In the genomic region with DNA sequence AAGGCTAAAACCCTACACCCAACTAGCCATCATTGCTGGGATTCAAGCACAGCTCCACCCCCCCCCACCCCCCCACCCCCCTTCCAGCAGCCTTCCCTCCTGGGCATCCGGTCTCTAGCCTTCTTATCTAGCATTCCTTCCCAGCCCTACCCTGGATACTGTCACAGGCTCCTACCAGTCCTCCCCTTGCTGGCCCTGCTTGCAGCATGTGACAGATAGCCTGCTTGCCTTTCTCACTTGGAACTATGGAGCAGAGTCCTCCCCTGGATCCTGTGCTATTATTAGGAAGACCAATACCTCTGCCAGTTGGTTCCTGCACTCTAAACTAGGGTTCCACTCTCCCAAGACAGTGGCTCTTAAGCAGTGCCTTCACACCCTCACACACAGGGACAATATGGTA, we compare ENCODE assay signal across 14 mouse cellular contexts. TPM values are rescaled to one million over a fixed set of nuclear protein-coding genes. Genes with fewer than 3 reads are reported as not detected.
DNase-seq lines count a peak whose midpoint lies in the region; ATAC-seq lines count a peak whose summit lies in the region.
"Had no signal": no experiment of that assay in that cellular context is flagged by ENCODE, and none has a peak within 500 bp of the region (broad histone marks: within the 10 kb centered on the region; RNA-seq: fewer than 3 reads in every experiment).

No protein-coding gene starts in this region.

- WGBS in liver, embryonic 16.5 days (ENCODE audit: insufficient replicate concordance): 38% methylated on average over 1 of the region's 1 CpGs
- 45% methylated on average over 1 of the region's 1 CpGs for WGBS in forebrain, embryonic 14.5 days

- H3K4me2 ChIP-seq in liver, embryonic 16.5 days (ENCODE audit: low read depth, low read length): no peak overlapping the region
- no peak overlapping the region for H3K4me2 ChIP-seq in forebrain, embryonic 14.5 days (ENCODE audit: low read length)
- H3K4me2 ChIP-seq: limb, embryonic 13.5 days had no signal

- no peaks in the 10 kb centered on the region for H3K27me3 ChIP-seq in liver, embryonic 16.5 days (ENCODE audit: control insufficient read depth, insufficient read depth, low read depth, low read length)
- H3K27me3 ChIP-seq in forebrain, embryonic 14.5 days (replicated peaks; ENCODE audit: control insufficient read depth, insufficient read depth, low read length): no peaks in the 10 kb centered on the region
- H3K27me3 ChIP-seq: limb, embryonic 13.5 days had no signal

- DNase-seq in MN1 (ENCODE audit: low spot score): peak; percentile 34
- peak; percentile 75 to 91 for DNase-seq in heart, adult 18-20 months
- peak; percentile 80 to 85 for DNase-seq in heart, postnatal 10 days
- DNase-seq in urinary bladder, postnatal 4 days (ENCODE audit: low spot score in 2 of 2): no peak
- no peak for DNase-seq in forebrain, embryonic 14.5 days (ENCODE audit: low spot score)
- no peak for DNase-seq in neural tube, embryonic 10.5 days (ENCODE audit: extremely low spot score, low spot score)
- DNase-seq in right cerebral cortex, postnatal 10 days (ENCODE audit: low spot score in 2 of 2): no peak
- DNase-seq: cerebellum, postnatal 36 days; retina, postnatal 1 day had no signal

- no peaks in the 10 kb centered on the region for H3K4me1 ChIP-seq in liver, embryonic 16.5 days (ENCODE audit: control insufficient read depth, low read depth, low read length)
- H3K4me1 ChIP-seq in forebrain, embryonic 14.5 days (ENCODE audit: control insufficient read depth, insufficient read depth, low read length): no peaks in the 10 kb centered on the region

- H3K36me3 ChIP-seq in liver, embryonic 16.5 days (ENCODE audit: control insufficient read depth, insufficient read depth): no peaks in the 10 kb centered on the region
- no peaks in the 10 kb centered on the region for H3K36me3 ChIP-seq in forebrain, embryonic 14.5 days (ENCODE audit: control insufficient read depth, insufficient read depth, low read length)
- H3K36me3 ChIP-seq: limb, embryonic 13.5 days had no signal

- intact Hi-C loops in heart, postnatal 10 days (cut with DNase I): no loop called here

- H3K9me3 ChIP-seq in liver, embryonic 16.5 days (replicated peaks; ENCODE audit: control insufficient read depth, low read length): no peaks in the 10 kb centered on the region
- no peaks in the 10 kb centered on the region for H3K9me3 ChIP-seq in forebrain, embryonic 14.5 days (replicated peaks; ENCODE audit: control insufficient read depth, low read length)
- H3K9me3 ChIP-seq: limb, embryonic 13.5 days had no signal

- H3K4me3 ChIP-seq in liver, embryonic 16.5 days (ENCODE audit: low read depth, low read length): no peak overlapping the region
- no peak overlapping the region for H3K4me3 ChIP-seq in forebrain, embryonic 14.5 days (ENCODE audit: low read depth, low read length)
- H3K4me3 ChIP-seq: limb, embryonic 13.5 days had no signal

- H3K9ac ChIP-seq in liver, embryonic 16.5 days (ENCODE audit: low read depth, low read length): no peak overlapping the region
- no peak overlapping the region for H3K9ac ChIP-seq in forebrain, embryonic 14.5 days (ENCODE audit: low read length)
- H3K9ac ChIP-seq: limb, embryonic 13.5 days had no signal

- H3K27ac ChIP-seq in liver, embryonic 16.5 days (ENCODE audit: low read length): no peak overlapping the region
- H3K27ac ChIP-seq in forebrain, embryonic 14.5 days (ENCODE audit: low read depth, low read length): no peak overlapping the region
- H3K27ac ChIP-seq: kidney, postnatal 0 days; limb, embryonic 13.5 days had no signal

- 0 out of 2 replicates have a peak, but pooled peaks have one; percentile 30 for ATAC-seq in liver, embryonic 16.5 days (ENCODE audit: low read depth)
- ATAC-seq in forebrain, embryonic 14.5 days: no peak
- ATAC-seq: CD4-positive, CD25-positive, alpha-beta regulatory T cell, adult 4 months had no signal

RNA-seq across cellular contexts. Expression of gene Tead1, which starts 18.8 kb away (rescaled TPM):
- total RNA-seq in heart, adult 18-20 months (2021): 100 to 1,000 TPM; 152 to 155 TPM
- 100 to 1,000 TPM; 134 to 147 TPM for total RNA-seq in heart, postnatal 10 days (2021)
- 1.5 and 1.7 TPM in 2 replicates for polyA plus RNA-seq in liver, embryonic 16.5 days (2015; fragmentation: Nextera tagmentation; extraction: Ambion mirVana)
- polyA plus RNA-seq in forebrain, embryonic 14.5 days (2014; fragmentation: Nextera tagmentation; extraction: Ambion mirVana): 6.0 and 7.8 TPM in 2 replicates
- total RNA-seq: hematopoietic stem cell, adult 5-6 weeks had no signal

Comparison
In these comparisons a context has a peak if more than half of its experiments do, and no peak if none do; other contexts are left out.
1. DNase-seq: peak in MN1 (single experiment), heart, adult 18-20 months (2 of 2) and heart, postnatal 10 days (2 of 2); none in urinary bladder, postnatal 4 days (0 of 2), forebrain, embryonic 14.5 days (single experiment), neural tube, embryonic 10.5 days (single experiment) and right cerebral cortex, postnatal 10 days (0 of 2).